Mouse (Mus musculus) lung, embryonic 16.5 days (tissue): ENCODE data around the gene Zfp277. TPM values are rescaled to one million over a fixed set of nuclear protein-coding genes. Genes with fewer than 3 reads are reported as not detected.

Experiments used
- ATAC-seq: fragments of 200-750 bp; cut with Nextera tagmentation; 2 replicates; pipeline ENCODE4 v1.8.0; 2017; ENCODE audit warnings: low read depth, mild to moderate bottlenecking, moderate library complexity
- H3K27ac ChIP-seq: fragments of 300-500 bp; sonication (generic); 2 replicates; pipeline ENCODE4 v1.5.1; 2014; ENCODE audit warnings: mild to moderate bottlenecking, control low read depth, low read length
- H3K27me3 ChIP-seq: fragments of 300-500 bp; sonication (generic); 2 replicates; pipeline ENCODE4 v1.6.1; 2014; ENCODE audit warnings: low read depth, low read length, mixed read lengths; ENCODE audit not compliant: control insufficient read depth, insufficient read depth
- H3K36me3 ChIP-seq: fragments of 300-500 bp; sonication (generic); 2 replicates; pipeline ENCODE4 v1.6.1; 2014; ENCODE audit warnings: low read length; ENCODE audit not compliant: control insufficient read depth, insufficient read depth
- H3K4me1 ChIP-seq: fragments of 300-500 bp; sonication (generic); replicated peaks from 2 replicates; pipeline ENCODE4 v1.6.1; 2014; ENCODE audit warnings: low read length, mixed read lengths; ENCODE audit not compliant: control insufficient read depth, insufficient read depth
- H3K4me2 ChIP-seq: fragments of 300-500 bp; sonication (generic); 2 replicates; pipeline ENCODE4 v1.6.1; 2014; ENCODE audit warnings: low read depth, low read length, control low read depth
- H3K4me3 ChIP-seq: fragments of 300-500 bp; sonication (generic); 2 replicates; pipeline ENCODE4 v1.5.1; 2014; ENCODE audit warnings: mild to moderate bottlenecking, low read length, control low read depth
- H3K9ac ChIP-seq: fragments of 300-500 bp; sonication (generic); 2 replicates; pipeline ENCODE4 v1.6.1; 2014; ENCODE audit warnings: low read length, control low read depth
- H3K9me3 ChIP-seq: fragments of 300-500 bp; sonication (generic); 2 replicates; pipeline ENCODE4 v1.6.1; 2016; ENCODE audit warnings: low read length; ENCODE audit not compliant: control insufficient read depth
- WGBS: fragments of 180-500 bp; shearing (Covaris S2); extraction: QIAGEN DNeasy Blood & Tissue Kit; methylation state at CpG from one replicate; pipeline ENCODE4 v1.1.7; 2014; 5-methylcytosine and 5-hydroxymethylcytosine counted together
- polyA plus RNA-seq: library from polyadenylated mRNA; unstranded; fragments of >200 nt; fragmentation: Nextera tagmentation; extraction: Ambion mirVana; gene quantifications from 2 replicates; pipeline ENCODE4 v1.2.1, GENCODE M21; 2015

Zfp277 gene
- polyA plus RNA-seq, 1 experiment from 2014 or later: 42.8 TPM

GRCm38 (mm10) chr12:40286539-40286938 lies 159.2 kb downstream of the Zfp277 start:
- no peak for ATAC-seq
- H3K4me2 ChIP-seq: no peak overlapping the region
- no peak overlapping the region for H3K27ac ChIP-seq
- H3K36me3 ChIP-seq: no peaks in the 10 kb centered on the region
- 71% methylated on average over 4 of the region's 4 CpGs for WGBS
- H3K4me3 ChIP-seq: no peak overlapping the region
- H3K4me1 ChIP-seq: no peaks in the 10 kb centered on the region
- H3K27me3 ChIP-seq: no peaks in the 10 kb centered on the region
- H3K9ac ChIP-seq: no peak overlapping the region
- peaks cover 5% of the 10 kb centered on the region for H3K9me3 ChIP-seq

- no peak overlapping the region for H3K9ac ChIP-seq
- H3K27ac ChIP-seq: no peak overlapping the region
- H3K4me1 ChIP-seq: no peaks in the 10 kb centered on the region
- H3K4me2 ChIP-seq: no peak overlapping the region
- no peaks in the 10 kb centered on the region for H3K27me3 ChIP-seq
- H3K4me3 ChIP-seq: no peak overlapping the region
- ATAC-seq: no peak
- H3K9me3 ChIP-seq: no peaks in the 10 kb centered on the region
- H3K36me3 ChIP-seq: no peaks in the 10 kb centered on the region
- 77% methylated on average over 4 of the region's 4 CpGs for WGBS
Measured at GRCm38 (mm10) chr12:40280596-40281325, 164.9 kb downstream of the Zfp277 start.

GRCm38 (mm10) chr12:40277581-40277980 lies 168.1 kb downstream of the Zfp277 start:
- H3K4me1 ChIP-seq: no peaks in the 10 kb centered on the region
- H3K36me3 ChIP-seq: no peaks in the 10 kb centered on the region
- ATAC-seq: no peak
- no peak overlapping the region for H3K9ac ChIP-seq
- WGBS: 75% methylated on average over 3 of the region's 3 CpGs
- H3K27me3 ChIP-seq: no peaks in the 10 kb centered on the region
- no peak overlapping the region for H3K4me2 ChIP-seq
- no peak overlapping the region for H3K4me3 ChIP-seq
- H3K9me3 ChIP-seq: no peaks in the 10 kb centered on the region
- no peak overlapping the region for H3K27ac ChIP-seq

GRCm38 (mm10) chr12:40274931-40275330 lies 170.8 kb downstream of the Zfp277 start:
- Histone ChIP-seq H3K4me1 (no peaks in the 10 kb centered on the region), H3K9ac (no peak overlapping the region), H3K27me3 (no peaks in the 10 kb centered on the region), H3K36me3 (no peaks in the 10 kb centered on the region), H3K4me3 (no peak overlapping the region), H3K4me2 (no peak overlapping the region), H3K9me3 (no peaks in the 10 kb centered on the region), H3K27ac (no peak overlapping the region)
- no peak for ATAC-seq

- Histone ChIP-seq H3K36me3 (no peaks in the 10 kb centered on the region), H3K9me3 (no peaks in the 10 kb centered on the region), H3K4me2 (no peak overlapping the region), H3K27me3 (no peaks in the 10 kb centered on the region), H3K27ac (no peak overlapping the region), H3K4me1 (no peaks in the 10 kb centered on the region), H3K4me3 (no peak overlapping the region), H3K9ac (no peak overlapping the region)
- ATAC-seq: no peak
- 78% methylated on average over 4 of the region's 4 CpGs for WGBS
Measured at GRCm38 (mm10) chr12:40273339-40273738, 172.4 kb downstream of the Zfp277 start.

- no peak for ATAC-seq
- Histone ChIP-seq H3K9me3 (no peaks in the 10 kb centered on the region), H3K36me3 (no peaks in the 10 kb centered on the region), H3K4me3 (no peak overlapping the region), H3K27ac (no peak overlapping the region), H3K27me3 (no peaks in the 10 kb centered on the region), H3K9ac (no peak overlapping the region), H3K4me1 (no peaks in the 10 kb centered on the region), H3K4me2 (no peak overlapping the region)
- 74% methylated on average over 4 of the region's 4 CpGs for WGBS
Measured at GRCm38 (mm10) chr12:40272710-40273109, 173.0 kb downstream of the Zfp277 start.

- no peaks in the 10 kb centered on the region for H3K9me3 ChIP-seq
- no peak overlapping the region for H3K4me2 ChIP-seq
- H3K4me3 ChIP-seq: no peak overlapping the region
- no peak for ATAC-seq
- H3K27ac ChIP-seq: no peak overlapping the region
- H3K4me1 ChIP-seq: no peaks in the 10 kb centered on the region
- 65% methylated on average over 2 of the region's 2 CpGs for WGBS
- no peaks in the 10 kb centered on the region for H3K27me3 ChIP-seq
- H3K9ac ChIP-seq: no peak overlapping the region
- H3K36me3 ChIP-seq: no peaks in the 10 kb centered on the region
Measured at GRCm38 (mm10) chr12:40268313-40268712, 177.4 kb downstream of the Zfp277 start.

Other genes starting within 250 kb of the Zfp277 start
- gene Lsmem1, start 246.4 kb downstream of the Zfp277 start, polyA plus RNA-seq: 0.65 and 0.88 TPM in 2 replicates
- gene Ifrd1, start 197.4 kb downstream of the Zfp277 start, polyA plus RNA-seq: 112 and 117 TPM in 2 replicates
- gene Dock4, start 50 bp upstream of the Zfp277 start, polyA plus RNA-seq: 28.4 and 32.9 TPM in 2 replicates